Mouse (Mus musculus) ovary, postnatal 36 days (tissue): ENCODE measurements at regions not wholly inside any gene's neighbourhood (a gene's known extent, or its start where the extent isn't known, plus 50 kb on each side); places are given as distances from the start of the nearest gene placed in this dataset.

ENCODE experiments used
- DNase-seq: peaks from one replicate; pipeline ENCODE4 v3.0.0; 2022; ENCODE audit warnings: low spot score, mixed read lengths

GRCm38 (mm10) chr1:75834361-75834760 lies 288.3 kb downstream of the Slc4a3 start:
- no peak for DNase-seq

DNA sequence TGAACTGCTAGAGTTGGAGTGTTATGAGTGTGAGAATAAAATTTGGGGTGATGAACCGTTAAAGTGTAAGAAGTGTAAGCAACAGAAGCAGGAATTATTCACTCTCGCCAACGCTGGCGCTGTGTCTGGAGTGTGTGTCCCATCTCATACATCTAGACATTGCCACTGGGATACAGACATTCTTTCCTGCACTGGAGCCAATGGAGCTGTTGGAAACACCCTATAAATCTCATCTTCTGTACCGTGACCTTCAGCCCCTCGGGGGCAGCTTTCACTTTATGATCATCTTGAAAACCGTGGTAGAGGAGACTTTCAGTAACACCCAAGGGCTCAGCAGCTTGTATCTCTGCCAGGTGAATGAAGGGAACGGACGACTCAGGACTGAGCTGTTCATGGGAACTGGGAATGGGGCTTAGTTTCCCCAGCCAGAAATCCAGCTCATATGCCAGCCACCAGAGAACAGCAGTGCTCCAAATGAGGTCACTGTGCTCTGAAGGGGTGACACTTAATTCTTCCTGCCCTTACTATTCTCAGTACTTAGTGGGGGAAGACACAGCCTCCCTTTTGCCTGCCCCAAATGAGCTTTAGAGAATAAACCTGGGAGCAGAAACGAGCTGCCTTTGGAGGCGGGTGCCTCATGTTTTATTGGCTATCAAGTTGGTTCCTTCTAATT lies 293.6 kb downstream of the Slc4a3 start:
- DNase-seq, result no peak

- DNase-seq, result no peak
Measured at GRCm38 (mm10) chr1:75842396-75842795, 296.3 kb downstream of the Slc4a3 start.

- DNase-seq, result no peak
Measured at GRCm38 (mm10) chr1:75843326-75843725, 297.3 kb downstream of the Slc4a3 start.

GRCm38 (mm10) chr1:75844123-75844522 lies 298.1 kb downstream of the Slc4a3 start:
- DNase-seq, result no peak

DNA sequence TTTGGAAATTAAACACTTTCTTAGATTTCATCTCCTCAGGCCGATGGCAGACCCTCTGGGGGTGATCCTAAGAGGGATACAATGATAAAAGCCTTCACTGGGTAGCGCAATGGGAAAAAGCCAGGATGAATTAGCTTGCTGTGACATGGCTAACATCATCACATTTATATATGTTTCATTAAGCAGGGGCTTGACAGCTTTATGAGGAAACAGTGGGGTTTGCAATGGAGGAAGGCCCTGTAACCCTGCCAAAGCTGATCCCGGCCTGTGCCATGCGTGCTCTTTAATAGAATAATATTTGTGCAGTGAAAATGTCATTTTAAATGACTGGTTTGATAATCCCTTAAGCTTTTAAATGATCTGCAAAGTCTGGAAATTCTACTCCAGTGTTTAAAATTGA lies 298.5 kb downstream of the Slc4a3 start:
- DNase-seq, result no peak

DNA sequence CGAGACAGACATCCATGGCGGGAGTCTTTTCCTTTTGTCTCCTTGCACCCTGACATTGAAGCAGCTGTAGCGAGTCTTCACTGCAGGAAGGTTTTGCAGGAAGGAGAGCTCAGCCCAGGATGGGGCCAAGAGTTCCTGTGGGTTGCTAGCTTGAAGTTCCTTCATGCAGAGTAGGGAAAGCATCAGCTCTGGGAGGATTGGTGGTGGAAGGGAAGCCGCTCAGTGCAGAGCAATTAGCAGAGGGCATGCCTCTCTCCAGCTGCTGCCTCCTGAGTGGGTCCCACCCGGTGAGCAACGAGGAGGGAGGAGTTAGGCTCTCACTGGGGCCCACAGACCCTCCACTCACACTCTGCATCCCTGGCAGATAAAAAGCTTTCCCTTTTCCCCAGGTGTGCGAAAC lies 298.9 kb downstream of the Slc4a3 start:
- DNase-seq, result no peak

GRCm38 (mm10) chr1:75845771-75846535 lies 299.9 kb downstream of the Slc4a3 start:
- DNase-seq, result no peak

DNA sequence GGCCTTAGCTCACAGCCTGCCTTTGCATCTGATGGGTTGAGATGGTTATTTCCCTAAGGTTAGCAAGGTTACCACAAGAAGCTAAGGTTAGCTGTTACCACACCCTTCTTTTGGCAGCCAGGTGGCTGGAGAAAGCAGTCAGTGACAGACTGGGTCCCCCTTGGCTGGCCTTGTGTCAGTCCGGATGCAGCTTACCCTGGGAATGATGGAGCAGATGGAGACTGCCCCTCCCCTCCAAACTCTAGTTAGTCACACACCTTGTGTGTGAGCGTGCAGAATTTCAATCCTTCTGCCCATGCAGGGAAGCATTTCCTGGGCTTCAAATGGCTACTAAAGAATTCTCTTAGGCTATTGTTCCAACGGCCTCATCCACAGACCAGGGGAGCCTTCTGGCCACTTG lies 301.6 kb downstream of the Slc4a3 start:
- DNase-seq, result no peak

DNA sequence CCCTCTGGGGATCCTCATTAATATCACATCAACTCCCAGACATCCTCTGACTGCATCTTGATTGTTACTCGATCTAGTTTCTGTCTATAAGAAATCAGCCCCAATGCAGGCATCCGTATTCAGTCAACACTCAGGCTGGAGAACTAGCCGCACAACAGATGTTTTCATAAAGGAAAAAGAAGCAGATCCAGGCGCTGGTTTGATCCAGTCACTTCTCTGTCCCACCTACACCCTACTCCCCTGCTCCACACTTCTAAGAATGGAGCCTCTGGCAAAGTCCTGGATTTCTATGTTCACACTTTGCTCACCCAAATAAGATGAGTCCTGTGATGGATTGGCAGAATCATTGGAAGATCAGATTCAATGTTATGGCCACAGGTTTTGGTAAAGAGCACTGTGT lies 302.4 kb downstream of the Slc4a3 start:
- no peak for DNase-seq

DNA sequence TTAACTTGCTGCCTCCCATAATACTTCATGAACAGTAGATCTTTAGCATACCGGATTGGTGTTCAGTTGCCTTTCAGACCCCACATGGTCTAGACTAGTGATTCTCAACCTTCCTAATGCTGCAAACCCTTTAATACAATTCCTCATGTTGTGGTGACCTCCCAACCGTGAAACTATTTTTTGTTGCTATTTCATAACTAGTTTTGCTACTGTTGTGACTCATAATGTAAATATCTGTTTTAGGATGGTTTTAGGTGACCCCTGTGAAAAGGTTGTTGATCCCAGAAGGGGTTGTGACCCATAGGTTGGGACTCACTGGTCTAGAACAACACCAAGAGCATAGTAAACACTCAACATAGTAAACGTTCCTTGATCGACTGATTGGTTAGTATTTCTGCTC lies 304.1 kb downstream of the Slc4a3 start:
- DNase-seq, result no peak

GRCm38 (mm10) chr1:75858551-75859255 lies 312.6 kb downstream of the Slc4a3 start:
- DNase-seq, result no peak

DNA sequence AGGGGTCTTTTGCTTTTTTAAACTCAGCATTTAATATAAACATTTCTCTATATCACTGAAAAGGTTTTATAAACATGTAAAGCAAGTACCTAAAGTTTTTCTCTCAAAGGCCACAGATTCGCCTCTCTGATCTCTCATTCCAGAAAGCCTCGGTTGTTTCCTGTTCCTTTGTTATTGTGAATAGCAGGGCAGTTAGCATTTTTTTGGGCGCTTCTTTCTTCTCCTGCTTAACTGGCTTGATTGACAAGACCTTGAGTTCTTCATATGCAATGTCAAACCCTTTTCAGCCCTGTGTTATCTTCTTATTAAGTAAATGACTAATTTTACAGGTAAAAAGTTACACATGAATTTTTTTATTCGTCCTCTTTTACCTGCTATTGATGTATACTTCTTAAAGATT lies 316.7 kb downstream of the Slc4a3 start:
- DNase-seq, result no peak

DNA sequence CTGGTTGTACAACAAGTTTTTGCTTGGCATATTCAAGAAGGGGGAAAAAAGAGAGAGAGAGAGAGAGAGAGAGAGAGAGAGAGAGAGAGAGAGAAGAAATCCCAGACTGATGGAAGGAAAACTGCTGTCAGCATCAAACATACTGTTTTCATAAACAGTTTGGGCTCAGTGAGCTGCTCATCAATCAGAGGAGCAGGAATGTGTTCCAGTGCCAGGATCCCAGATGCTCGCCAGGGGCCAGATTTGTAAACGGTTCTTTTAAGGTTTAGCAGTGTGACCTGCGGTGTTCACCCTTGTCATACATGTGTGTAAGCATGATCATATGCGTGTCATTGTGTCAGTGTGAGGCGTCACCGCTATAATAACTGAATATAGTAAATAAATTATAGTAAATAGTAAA lies 320.5 kb downstream of the Slc4a3 start:
- DNase-seq, result no peak

DNA sequence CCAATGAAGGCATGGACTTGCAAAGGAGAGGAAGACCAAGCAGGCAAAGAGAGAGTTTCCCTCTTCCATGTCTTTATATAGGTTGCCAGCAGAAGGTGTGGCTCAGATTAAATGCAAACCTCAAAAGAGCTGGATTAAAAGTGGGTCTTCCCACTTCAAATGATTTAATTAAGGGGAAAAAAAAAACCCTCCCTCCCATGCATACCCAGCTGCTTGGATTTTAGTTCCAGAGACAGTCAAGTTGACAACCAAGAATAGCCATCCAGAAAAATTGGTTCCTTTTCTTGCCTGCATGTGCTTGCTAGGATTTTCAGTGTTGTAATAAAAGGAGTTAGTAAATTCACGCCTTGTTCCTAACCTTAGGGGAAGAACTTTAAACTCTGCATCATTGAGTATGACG lies 323.3 kb downstream of the Slc4a3 start:
- DNase-seq, result no peak

GRCm38 (mm10) chr1:75869846-75870245 lies 323.8 kb downstream of the Slc4a3 start:
- DNase-seq, result no peak

GRCm38 (mm10) chr1:75873911-75874310 lies 327.8 kb downstream of the Slc4a3 start:
- no peak for DNase-seq

DNA sequence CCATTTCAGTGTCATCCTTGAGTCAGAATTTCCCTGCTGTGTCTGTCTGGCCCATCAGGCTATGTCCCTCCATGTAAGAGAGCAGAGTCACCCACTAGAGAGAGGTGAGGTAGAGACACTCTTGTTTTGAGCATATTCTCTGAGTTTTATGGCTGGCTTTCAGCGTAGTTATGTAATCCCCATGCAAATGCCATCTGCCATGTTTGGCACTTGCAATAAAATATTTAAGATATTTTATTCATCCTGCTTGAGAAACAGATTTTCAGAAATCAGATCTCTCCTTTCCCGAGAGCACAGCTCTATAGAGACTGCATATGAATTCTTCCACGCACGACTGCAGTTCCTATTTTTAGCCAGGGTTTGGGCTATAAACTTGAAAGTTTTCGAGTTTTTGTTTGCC lies 331.1 kb downstream of the Slc4a3 start:
- no peak for DNase-seq

GRCm38 (mm10) chr1:75885632-75886031 lies 339.6 kb downstream of the Slc4a3 start:
- no peak for DNase-seq

- no peak for DNase-seq
Measured at GRCm38 (mm10) chr1:75888499-75889208, 342.6 kb downstream of the Slc4a3 start.

GRCm38 (mm10) chr1:75889847-75890591 lies 344.0 kb downstream of the Slc4a3 start:
- DNase-seq, result no peak
